Mouse (Mus musculus) left cerebral cortex, postnatal 36 days (tissue): Measurements from ENCODE around the gene Tnr. TPM values are rescaled to one million over a fixed set of nuclear protein-coding genes. Genes with fewer than 3 reads are reported as not detected.
"Not testable (repeated sequence)": the region's sequence is repeated elsewhere in the genome, so short reads cannot be mapped to it uniquely, and the experiment has no call there.

Experiments
- DNase-seq, 2 experiments: peaks; one replicate each; pipeline ENCODE4 v3.0.0; 2021 to 2022; ENCODE audit warnings: low spot score in 2 of 2, mixed read lengths in 1 of 2
- intact Hi-C: fragments of 180-260 bp; cut with DNase I; formaldehyde crosslinking; loops from one replicate; pipeline ENCODE4 v1.15.1; 2025
- total RNA-seq, 2 experiments: library from RNA; stranded (reverse); gene quantifications; 2 replicates each; pipeline ENCODE4 v1.2.3; 2021

The Tnr gene
- total RNA-seq, 2 experiments from 2014 or later: 124 to 141 TPM

DNA sequence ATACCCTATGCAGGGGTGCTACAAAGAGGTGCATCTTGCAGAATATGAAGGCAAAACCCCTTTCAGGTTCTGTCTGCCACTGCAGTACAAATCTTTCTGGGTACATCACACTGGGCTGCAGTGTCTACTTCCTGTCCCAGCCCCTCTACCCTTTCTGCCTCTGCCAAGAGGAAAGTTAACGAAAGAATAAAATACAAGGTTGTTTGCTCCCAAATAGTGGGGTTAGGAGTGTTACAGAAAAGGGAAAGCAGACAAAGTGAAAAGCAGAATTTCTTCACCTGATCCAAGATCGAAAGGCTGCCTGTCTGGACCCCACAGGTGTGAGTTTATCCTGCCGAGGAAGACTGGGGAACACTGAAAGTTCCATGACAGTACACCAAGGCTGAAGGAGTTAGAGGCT is 376.4 kb downstream of the Tnr start:
- intact Hi-C loops: no loop called here
- no peak for DNase-seq

DNA sequence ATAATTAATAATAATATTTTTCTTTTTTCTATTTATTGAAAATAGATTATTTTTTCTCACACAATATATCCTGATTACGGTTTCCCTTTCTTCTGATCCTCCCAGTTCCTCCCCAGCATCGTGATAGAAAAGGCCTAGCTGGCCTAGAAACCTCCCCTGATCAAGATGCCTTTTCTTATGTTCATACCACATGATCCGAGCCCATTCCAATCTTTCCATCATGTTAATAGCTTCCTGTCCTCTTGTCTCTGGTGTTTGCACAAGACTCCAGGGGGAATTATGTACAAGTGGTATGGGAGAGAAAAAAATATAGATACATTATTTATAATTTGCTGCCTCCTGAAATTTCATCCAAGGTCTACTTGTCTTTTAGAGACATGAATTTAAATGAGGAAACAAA is 377.1 kb downstream of the Tnr start:
- intact Hi-C loops: no loop called here
- DNase-seq: no peak

DNA sequence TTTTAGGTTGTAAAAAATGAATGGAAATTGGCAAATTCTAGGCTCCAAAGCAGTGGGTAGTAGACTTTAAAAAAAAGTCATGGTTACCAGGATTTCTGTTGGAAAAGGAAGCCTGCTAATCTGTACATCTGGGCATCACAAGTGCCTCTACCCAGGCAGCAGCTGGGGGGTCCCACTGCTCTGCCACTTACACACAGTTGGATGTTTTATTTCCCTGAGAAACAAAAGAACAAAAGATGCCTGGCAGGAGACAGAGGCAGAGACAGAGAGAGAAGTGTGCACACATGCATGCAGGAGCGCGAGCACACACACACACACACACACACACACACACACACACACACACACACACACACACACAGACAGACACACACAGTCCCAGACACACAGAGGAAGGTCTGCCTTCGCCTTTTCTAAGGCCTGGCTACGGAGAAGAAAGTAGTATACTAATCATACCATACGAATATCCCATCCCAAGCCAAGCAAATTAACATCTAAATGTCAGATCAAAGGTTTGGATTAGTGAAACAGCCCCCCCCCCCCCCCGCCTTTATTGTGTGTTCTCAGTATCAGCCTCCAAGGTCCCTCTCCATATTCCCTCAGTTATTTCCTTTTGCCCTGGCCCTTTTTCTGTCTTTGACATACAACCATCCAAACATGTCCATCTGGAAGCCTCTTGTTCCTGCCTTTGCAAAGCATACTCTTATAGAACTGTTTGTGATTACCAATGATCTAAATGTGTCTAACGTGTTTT is 378.0 kb downstream of the Tnr start:
- intact Hi-C loops: no loop called here
- DNase-seq: no peak

DNA sequence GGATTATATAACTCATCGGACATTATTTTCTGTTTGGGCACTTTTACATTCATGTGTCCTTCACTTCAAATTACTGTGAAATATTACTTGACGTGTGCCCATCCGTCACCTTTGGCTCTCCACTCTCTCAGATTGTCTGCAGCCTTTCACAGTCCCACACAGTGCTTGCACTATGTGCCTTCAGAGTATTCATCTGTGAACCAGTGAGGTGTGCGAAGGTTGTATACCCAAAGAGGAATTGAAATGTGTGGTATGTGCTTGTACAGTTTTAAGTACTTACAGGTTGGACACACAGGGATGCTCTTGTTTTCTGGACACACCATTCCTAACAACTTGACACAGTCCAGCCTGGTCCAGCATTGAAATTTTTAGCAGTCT is 378.5 kb downstream of the Tnr start:
- no peak for DNase-seq

DNA sequence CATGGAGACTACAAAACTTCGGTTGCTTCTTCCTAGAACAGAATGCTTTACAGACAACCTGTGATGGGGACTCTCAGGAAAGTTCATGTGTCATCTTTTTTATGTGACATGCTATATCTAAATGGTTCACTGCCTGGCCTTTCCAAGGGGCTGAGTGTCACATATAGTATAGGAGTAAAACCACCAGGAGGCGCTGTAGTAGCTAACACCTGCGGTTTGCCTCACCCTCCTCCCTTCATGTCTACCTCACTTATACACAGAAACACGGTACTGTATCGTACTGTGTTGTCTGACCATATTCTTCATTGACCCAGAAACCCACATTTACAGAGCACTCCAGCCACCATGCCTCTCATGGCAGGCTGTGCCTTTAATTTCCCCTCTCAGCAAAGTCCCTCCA is 387.4 kb downstream of the Tnr start:
- intact Hi-C loops: loop anchor here (5.0 kb wide), 2 partner anchors 171 to 271 kb away; no protein-coding TSS in a partner anchor
- DNase-seq: no peak

More for the DNA sequence above, 378.5 kb downstream of the Tnr start:
- intact Hi-C loops: no loop called here

DNA sequence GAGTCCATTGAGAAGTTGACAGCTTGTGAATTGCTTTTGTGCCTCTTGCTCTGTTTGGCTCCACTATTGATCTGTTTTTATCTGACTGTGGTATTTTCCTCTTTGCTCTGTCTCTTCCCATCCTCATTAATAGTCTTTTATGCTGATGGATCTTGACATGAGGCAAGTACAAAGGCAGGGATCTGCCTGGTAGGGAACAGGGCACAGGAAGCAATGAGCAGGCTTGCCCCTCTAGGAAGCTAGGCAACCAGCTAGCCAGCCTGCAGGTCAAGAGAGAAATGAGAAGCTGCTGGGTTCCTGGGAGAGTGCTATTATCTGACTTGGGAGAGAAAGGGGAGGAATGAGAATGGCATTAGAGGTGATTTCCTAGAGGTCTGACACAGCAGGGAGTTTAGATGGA is 391.2 kb downstream of the Tnr start:
- intact Hi-C loops: loop anchor here (5.0 kb wide), 2 partner anchors 168 to 268 kb away; no protein-coding TSS in a partner anchor
- DNase-seq: no peak

DNA sequence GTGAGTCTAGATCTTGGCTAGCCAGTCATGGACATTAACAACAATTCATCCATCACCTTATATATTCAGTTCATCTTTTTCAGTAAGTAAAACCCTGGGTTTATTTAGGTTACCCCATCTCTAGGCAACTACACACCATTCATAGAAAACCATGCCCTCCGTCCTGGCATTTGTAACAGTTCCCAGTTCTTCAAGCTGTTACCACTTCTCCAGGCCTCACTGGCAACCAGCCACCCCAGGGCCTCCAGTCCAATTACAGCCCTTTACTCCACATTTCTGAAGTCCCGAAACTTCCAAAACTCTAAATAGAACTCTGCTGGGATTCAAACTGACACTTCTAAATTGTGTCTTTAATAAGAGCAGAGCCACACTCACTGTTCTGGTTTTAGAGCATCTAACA is 397.0 kb downstream of the Tnr start:
- intact Hi-C loops: no loop called here
- DNase-seq: no peak

DNA sequence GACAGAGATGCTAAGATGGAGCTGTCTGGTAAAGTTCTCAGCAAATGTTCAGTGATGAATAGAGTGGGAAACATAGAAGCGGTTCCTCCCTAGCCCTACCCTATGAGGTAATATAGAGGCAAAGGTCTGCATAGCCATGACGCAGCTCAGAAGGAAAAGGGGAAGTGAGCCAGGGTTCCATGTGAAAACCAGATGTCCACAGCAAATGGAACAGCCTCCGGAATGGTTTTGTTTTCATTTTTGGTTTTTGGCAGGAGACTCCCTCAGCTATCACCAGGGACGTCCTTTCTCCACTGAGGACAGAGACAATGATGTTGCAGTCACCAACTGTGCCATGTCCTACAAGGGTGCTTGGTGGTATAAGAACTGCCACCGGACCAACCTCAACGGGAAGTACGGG is 399.4 kb downstream of the Tnr start:
- DNase-seq: no peak

DNA sequence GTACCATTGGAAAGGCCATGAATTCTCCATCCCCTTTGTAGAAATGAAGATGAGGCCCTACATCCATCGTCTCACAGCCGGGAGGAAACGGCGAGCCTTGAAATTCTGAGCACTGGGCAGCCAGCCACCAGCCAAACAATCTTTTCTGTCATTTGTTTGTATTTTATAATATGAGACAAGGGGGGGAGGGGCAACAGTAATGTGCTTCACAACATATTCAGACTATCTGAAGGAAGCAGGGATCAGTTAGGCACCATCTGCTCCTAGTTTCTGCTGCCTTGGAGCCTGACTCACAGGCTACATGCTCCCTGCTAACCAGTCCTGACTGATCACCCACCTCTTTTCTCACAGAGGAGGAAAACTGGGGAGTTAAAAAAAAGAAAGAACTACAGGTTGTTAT is 400.5 kb downstream of the Tnr start:
- intact Hi-C loops: no loop called here
- no peak for DNase-seq

More for the DNA sequence above, 399.4 kb downstream of the Tnr start:
- intact Hi-C loops: no loop called here

DNA sequence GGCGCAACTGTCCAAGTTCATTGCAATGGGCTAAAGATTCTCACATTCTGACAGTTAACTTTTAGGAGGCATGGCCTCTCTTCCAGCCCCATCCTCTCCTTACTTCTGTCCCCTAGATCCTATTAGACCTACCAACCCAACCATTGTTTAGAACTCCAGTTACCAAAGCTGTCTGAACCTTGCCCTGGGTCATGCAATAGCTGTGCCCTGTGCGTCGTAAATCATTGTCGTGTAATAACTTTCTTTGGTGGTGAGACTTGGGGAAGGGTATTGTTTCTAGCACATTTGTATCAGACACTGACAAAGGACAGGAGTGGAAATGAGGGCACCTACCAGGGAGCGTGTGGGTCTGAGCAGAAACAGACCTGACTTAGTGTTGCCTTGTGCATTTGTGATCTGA is 401.1 kb downstream of the Tnr start:
- intact Hi-C loops: no loop called here
- no peak for DNase-seq

DNA sequence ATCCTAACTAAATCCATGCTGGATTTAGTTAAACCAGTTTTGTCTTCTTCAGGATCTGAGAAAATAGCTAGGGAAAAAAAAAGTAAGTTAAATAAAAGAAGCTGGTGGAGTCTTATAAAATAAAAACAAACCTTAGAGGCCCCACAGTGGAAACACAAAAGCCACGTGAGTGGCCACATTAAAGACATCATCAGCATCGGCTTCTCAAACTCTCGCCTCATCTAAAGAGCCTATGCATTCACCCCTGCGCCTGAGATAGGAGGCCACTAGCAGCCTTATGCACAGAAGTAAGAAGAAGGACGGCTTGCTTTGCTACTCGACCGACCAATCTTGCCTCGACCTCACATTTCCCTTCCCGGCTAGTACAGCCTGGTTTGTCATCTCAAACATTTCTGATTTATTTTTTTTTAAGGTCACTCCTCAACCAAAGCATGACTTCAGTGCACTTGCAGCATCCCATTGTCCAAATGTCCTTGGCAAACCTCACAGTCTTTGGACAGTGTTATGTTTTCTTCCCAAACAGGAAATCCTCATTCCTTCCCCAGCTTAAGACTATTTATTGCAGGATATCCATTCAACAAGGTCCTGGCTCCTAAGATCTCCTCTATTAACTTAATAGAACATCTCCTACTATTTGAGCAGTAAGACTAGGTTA is 405.2 kb downstream of the Tnr start:
- intact Hi-C loops: no loop called here
- no peak for DNase-seq

DNA sequence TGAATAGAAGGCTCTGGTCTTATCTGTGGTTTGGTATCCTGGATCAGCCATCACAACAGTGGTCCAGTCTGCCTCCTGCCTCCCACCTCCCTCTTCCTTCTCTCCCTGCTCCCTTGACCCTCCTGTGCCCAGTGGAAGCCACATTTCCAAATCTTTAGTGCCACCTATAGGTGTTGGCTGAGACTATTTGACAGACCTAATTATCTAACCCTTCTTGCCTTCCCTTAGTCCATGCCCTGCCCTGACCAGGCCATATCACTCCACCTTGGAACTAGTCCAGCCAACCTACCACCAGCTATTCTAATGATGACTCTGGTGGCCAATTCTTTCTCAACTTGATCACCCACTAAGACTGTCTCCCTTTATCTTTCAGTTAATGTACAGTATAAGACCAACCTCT is 408.5 kb downstream of the Tnr start:
- intact Hi-C loops: no loop called here
- DNase-seq: no peak

DNA sequence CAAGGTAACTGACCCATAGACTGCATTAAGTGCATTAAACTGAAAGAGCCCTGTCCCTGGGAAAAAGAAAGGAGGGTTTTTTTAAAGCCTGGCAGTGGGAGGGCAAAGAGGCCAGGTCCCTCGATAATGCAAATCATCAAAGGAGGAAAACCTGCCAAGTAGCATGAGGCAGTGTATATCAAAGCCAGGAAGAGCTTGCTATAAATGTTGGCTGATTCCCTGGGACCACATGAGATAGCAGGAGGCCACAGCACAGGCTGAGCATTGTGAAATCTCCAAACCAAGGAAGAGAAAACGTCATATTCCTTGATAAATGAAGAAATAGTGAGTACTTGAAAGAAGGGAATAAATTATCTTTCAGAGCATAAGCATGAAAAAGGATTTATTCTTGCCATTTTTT is 409.0 kb downstream of the Tnr start:
- intact Hi-C loops: no loop called here
- no peak for DNase-seq

DNA sequence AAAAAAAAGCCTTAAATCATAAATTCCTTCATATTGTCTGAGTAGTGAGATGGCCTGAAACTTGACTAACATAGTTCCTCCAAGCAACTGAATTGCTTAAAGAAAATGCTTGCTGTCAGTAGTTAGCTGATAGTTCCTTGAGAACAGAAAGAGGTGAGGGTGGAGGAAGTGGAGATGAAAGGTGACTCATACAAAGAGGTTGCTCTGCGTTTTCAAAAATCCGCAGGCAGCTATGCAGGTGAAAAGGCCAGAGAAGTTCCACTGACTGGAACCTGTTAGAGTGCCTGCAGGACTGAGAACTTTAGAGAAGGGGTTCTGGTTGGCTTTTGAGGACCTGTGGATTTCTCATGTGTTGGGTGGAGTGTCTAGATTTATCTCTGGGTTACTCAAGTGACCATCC is 414.9 kb downstream of the Tnr start:
- intact Hi-C loops: no loop called here
- no peak for DNase-seq

DNA sequence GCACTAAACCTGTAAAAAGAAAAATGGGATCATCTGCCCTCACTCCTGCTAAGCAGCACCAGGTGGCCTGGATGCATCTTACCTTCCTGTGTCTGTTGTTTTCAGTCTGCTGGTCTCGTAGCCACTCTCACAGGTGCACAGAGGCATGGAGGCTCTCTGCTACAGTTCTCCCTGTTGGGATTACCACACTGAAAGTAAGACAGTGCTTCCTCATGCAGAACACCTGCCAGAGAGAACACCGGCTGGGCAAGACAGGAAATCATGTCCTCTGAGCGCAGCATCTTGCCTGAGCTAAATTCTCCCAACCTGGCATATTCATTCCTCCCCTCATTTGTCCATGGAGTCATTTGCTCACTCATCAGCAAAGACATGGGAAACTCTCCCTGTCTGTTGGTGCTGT is 415.8 kb downstream of the Tnr start:
- DNase-seq: no peak
- intact Hi-C loops: no loop called here

DNA sequence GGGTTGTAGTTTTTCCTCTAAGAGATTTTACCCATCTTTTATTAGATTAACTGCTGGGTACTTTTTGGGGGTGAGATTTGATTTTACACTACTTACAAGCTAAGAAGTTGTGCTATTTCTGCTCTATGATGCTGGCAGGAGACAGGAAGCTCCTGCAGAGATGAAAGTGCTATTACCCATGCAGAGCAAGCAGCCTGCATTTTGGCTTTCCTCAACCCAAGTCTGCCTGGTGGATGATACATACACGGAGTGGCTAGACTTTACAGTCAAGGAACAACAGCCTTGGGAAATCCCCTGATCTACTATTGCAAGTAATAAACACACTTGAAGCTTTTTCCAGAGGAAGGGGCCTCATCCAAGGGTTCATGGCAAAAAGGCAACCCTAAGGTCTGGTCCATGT is 430.0 kb downstream of the Tnr start:
- no peak for DNase-seq
- intact Hi-C loops: no loop called here

DNA sequence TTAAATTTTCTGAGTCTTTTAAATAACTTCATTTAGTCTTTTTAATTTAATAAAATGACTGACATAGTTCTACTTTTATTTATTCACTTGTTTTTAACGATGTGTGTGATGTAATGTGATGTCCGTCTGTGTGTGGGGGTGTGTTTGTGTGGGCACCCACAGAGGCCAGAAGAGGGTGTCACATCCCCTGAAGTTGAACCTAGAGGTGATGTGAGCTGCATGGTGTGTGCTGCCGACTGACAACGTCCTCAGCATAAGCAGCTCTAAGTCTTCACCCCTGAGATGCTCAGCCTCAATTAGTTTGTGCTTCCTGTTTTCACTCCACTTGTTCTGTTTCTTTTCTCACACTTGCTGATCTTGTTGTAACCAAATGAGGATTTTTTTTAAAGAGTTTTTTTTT is 439.8 kb downstream of the Tnr start:
- no peak for DNase-seq
- intact Hi-C loops: no loop called here

DNA sequence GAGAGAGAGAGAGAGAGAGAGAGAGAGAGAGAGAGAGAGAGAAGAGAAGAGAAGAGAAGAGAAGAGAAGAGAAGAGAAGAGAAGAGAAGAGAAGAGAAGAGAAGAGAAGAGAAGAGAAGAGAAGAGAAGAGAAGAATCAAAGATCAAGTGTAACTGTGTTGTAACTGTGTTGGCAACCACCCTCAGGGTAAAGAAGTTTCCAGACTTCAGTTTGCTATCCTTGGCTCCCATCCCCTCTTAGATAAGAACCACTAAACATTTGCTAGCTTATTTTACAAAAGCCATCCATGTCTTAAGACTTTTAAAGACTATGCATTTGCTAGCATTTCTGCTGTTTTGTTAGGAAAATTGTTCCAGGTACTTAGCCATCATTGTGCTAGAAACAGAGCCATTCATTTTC is 442.7 kb downstream of the Tnr start:
- DNase-seq: not testable (repeated sequence)

DNA sequence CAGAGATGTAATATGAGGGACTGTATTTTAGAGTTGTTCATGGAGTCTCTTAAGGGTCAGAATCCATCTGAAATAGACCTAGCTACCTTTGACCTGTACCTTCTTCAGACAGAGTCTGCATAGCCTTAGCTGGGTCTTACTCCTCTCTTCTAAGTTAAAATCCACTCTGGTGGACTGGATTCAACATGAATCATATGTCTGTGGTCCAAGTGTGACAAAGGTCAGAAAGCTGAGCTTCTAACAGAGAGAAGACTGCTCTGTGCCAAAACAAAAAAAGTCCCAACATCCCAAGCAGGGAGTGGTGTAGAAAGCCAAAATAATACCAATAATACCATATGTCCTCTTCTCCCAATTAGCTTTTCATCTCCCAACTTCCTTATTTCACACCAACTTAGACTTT is 444.8 kb downstream of the Tnr start:
- no peak for DNase-seq
- intact Hi-C loops: no loop called here

More for the DNA sequence above, 442.7 kb downstream of the Tnr start:
- intact Hi-C loops: not testable (repeated sequence)

DNA sequence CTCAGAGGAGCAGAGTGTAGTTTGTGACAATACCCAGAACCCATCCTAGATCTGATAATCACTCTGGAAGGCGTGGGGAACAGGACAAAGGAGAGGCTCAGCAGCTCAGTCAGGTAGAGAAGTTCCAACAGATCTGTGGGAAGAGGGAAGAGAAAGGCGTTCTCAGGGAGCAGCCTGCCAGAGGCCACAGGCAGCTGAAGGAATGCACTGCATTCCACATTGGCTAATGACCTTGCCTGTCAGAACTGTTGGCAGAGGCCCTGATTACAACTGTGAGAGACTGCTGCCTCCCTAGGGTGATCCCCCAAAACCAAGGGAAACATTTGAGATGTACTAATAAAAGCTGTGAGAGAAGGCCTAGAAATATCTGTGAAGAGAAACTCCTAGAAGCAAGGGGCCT is 454.2 kb downstream of the Tnr start:
- intact Hi-C loops: no loop called here
- DNase-seq: no peak

DNA sequence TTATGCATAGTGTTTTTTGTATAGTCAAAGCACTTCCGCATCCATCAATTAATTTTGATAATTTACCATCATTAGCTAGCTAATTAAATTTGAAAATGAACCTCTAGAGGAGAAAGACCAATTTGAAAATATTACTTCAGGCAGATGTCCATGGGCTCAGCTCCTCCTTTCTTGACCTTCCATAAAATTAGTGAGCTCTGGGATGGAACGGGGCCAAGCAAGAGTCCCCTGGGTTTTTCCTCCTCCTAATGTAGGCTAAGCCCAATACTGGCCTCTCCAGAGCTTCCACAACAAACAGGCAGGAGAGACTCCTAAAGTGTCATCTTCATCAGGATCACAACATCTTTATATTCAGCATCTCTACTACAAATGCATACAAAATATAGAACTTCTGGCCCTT is 455.5 kb downstream of the Tnr start:
- no peak for DNase-seq
- intact Hi-C loops: no loop called here
